Mouse (Mus musculus): ENCODE data around the gene Ppp2r5d. TPM values are rescaled to one million over a fixed set of nuclear protein-coding genes. Genes with fewer than 3 reads are reported as not detected.

The Ppp2r5d gene
- polyA plus RNA-seq (2014; fragmentation: Nextera tagmentation; extraction: Ambion mirVana): 69.9 and 83.9 TPM in 2 replicates

DNA sequence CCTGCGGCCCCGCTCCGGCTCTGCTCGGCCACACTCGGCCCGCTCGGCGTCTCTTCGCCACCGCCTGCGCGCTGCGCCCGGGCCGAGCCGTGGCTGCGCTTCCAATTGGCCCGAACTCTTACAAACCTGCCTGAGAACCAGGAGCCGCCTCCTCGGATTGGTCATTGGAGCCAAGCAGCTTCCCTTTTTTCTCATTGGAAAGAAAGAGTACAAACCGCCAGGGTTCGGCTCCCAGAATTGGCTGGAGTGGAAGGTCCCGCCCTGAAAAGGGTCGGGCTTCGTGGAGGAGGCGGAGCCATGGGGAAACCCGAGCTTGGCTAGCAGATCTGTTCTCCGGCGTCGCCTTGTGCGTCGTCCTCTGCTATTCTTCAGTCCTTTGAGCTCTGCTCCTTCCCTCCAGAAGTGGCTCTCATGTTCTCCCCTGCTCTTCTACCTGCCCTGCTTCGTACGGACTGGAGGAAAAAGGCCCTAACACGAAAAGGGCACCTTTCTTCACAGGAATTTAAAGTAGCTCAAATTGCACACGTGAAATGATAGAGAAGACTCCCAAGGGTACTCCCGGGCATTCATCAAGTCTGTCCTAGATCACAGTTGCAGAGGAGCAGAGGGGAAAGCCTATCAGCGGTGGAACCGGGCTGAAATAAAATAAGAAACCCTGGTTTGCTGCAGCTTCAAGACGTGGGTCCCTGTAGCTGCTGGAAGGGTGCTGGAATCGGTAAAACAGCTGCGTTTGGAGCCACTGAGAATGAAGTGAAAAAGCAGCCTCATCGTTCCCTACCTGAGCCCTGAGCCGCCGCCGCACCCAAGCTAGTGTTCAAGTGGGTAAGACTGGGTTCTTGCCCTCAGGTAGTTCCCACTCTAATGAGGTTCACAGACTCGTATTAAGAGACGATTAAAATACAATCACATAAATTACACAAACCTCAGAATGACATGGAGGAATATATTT lies at the start of gene Ppp2r5d:
Ppp2r5d (minus strand) TSS at position 225 of the 949 bp plus-strand sequence.
- Histone ChIP-seq H3K9me3 (ENCODE audit: control insufficient read depth, low read length) (no peaks in the 10 kb centered on the region), H3K4me3 (ENCODE audit: low read depth, low read length) (peak within 1 kb of the TSS; percentile 88), H3K36me3 (ENCODE audit: control insufficient read depth, insufficient read depth, low read length) (no peaks in the 10 kb centered on the region), H3K4me1 (ENCODE audit: control insufficient read depth, insufficient read depth, low read length) (peaks cover 31% of the 10 kb centered on the region), H3K4me2 (ENCODE audit: low read depth, low read length) (peak within 1 kb of the TSS; percentile 95), H3K27ac (ENCODE audit: low read depth, low read length) (peak within 1 kb of the TSS; percentile 89), H3K27me3 (ENCODE audit: control insufficient read depth, insufficient read depth, low read length) (no peaks in the 10 kb centered on the region), H3K9ac (replicated peaks; ENCODE audit: low read depth, low read length) (peak within 1 kb of the TSS; percentile 90)
- 1% methylated on average over 47 of the region's 48 CpGs for WGBS
- ATAC-seq (ENCODE audit: low read depth): peak; percentile 95

DNA sequence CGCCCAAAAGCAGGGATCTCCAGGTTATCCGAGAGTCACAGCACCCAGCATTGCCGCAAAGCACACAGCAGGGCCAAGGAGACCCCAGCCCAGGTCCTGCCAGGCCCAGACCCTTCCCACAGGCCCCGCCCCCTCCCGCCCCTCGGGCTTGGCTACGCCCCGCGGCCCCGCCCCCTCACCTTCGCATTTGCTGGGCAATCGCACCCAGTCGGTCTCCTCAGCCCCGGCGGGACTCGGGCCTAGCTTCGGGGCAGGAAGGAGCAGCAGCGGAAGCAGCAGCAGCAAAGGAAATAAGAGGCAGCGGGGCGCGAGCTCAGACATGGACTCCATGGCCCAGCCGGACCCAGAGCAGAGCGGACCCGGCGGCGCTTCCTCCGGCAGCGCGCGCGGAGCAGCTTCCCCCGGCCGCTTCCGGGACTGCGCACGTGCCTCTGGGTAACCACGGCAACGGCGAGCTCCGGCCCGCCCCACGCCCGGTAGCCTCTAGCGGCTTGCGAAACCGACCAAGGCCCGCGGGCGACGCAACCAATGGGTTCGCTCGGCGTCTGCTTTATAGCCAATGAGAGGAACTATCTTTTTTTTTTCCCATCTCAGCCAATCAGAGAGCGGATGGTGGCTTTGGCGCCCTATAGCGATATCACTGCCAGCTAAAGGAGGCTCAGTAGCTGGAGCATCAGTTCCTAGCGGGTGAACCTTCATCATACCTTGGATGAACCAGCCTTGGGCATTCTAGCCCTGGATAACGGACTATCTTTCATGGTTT lies 47.1 kb upstream of the Ppp2r5d start, which contains the start of gene Cnpy3:
Cnpy3 (minus strand) TSS at position 421 of the 763 bp plus-strand sequence.
- Histone ChIP-seq H3K27ac (ENCODE audit: low read depth, low read length) (peak within 1 kb of the TSS; percentile 85), H3K4me2 (ENCODE audit: low read depth, low read length) (peak within 1 kb of the TSS; percentile 78), H3K9me3 (ENCODE audit: control insufficient read depth, low read length) (no peaks in the 10 kb centered on the region), H3K4me3 (ENCODE audit: low read depth, low read length) (peak within 1 kb of the TSS; percentile 73), H3K4me1 (ENCODE audit: control insufficient read depth, insufficient read depth, low read length) (peaks cover 7% of the 10 kb centered on the region), H3K36me3 (ENCODE audit: control insufficient read depth, insufficient read depth, low read length) (no peaks in the 10 kb centered on the region), H3K9ac (replicated peaks; ENCODE audit: low read depth, low read length) (peak within 1 kb of the TSS; percentile 69), H3K27me3 (ENCODE audit: control insufficient read depth, insufficient read depth, low read length) (no peaks in the 10 kb centered on the region)
- ATAC-seq (ENCODE audit: low read depth): peak; percentile 98
- under 1% methylated on average over 58 of the region's 58 CpGs for WGBS

DNA sequence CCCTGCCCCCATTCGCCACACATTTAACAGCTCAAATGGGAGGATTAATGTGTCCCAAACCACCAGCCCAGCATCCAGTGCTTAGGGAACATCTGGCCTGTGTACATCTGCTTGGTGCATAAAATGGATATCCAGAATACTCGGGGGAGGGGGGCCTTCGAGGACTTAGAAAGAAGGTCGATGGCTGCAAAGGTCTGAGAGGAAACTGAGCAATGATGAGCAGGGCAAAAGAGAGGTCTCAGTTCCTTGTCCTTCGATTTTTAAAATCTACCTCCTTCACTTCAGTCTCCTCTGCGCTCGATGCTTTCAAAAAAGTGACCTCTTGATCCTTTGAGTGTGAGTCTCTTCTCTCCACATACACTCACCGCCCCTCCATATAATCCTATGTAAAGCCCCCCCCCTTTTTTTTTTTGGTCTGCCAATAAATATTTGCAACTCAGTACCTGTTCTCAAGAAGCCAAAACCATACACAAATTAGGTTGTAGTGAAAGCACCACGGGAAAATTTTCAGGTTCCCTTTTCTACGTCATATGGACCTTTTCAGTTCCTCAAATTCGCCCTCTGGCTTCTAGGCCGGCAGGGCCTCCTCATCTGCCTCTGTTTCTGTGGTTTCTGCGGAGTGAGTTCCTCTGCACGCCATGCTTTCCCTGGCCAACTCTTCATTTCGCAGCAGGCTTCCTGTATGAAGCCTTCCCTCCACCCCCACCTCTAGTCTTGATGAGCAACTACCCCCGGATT lies 46.3 kb upstream of the Ppp2r5d start:
- Histone ChIP-seq H3K9me3 (ENCODE audit: control insufficient read depth, low read length) (no peaks in the 10 kb centered on the region), H3K4me1 (ENCODE audit: control insufficient read depth, insufficient read depth, low read length) (peaks cover 7% of the 10 kb centered on the region), H3K9ac (replicated peaks; ENCODE audit: low read depth, low read length) (peak overlapping the region; percentile 69), H3K4me3 (ENCODE audit: low read depth, low read length) (peak overlapping the region; percentile 73), H3K36me3 (ENCODE audit: control insufficient read depth, insufficient read depth, low read length) (no peaks in the 10 kb centered on the region), H3K4me2 (ENCODE audit: low read depth, low read length) (peak overlapping the region; percentile 78), H3K27me3 (ENCODE audit: control insufficient read depth, insufficient read depth, low read length) (no peaks in the 10 kb centered on the region), H3K27ac (ENCODE audit: low read depth, low read length) (peak overlapping the region; percentile 85)
- ATAC-seq (ENCODE audit: low read depth): no peak
- whole genome bisulfite sequencing: 27% methylated on average over 16 of the region's 16 CpGs

DNA sequence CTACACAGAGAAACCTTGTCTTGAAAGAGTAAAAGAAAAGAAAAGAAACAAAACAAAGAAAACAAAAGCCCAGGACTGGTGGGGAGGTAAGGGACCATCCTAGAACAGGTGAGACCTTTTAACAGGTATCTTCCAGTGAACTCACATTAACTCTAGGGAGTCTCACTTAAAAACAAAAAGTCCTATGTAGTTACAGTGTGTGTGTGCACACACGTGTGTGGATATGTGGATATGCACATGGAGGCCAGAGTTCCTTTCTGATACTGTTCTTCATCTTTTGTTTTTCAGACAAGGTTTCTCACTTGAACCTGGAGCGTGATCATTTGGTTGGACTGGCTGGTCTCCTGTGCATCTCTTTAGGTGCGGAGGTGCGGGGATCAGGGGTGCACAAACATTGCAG lies 45.7 kb upstream of the Ppp2r5d start:
- H3K27me3 ChIP-seq (ENCODE audit: control insufficient read depth, insufficient read depth, low read length): no peaks in the 10 kb centered on the region
- peak overlapping the region; percentile 78 for H3K4me2 ChIP-seq (ENCODE audit: low read depth, low read length)
- H3K4me3 ChIP-seq (ENCODE audit: low read depth, low read length): 0 out of 2 replicates have a peak overlapping the region, but pooled peaks have one; percentile 73
- H3K4me1 ChIP-seq (ENCODE audit: control insufficient read depth, insufficient read depth, low read length): peaks cover 7% of the 10 kb centered on the region
- H3K9ac ChIP-seq (replicated peaks; ENCODE audit: low read depth, low read length): peak overlapping the region; percentile 69
- no peaks in the 10 kb centered on the region for H3K9me3 ChIP-seq (ENCODE audit: control insufficient read depth, low read length)
- ATAC-seq (ENCODE audit: low read depth): no peak
- WGBS: 78% methylated on average over 4 of the region's 4 CpGs
- H3K36me3 ChIP-seq (ENCODE audit: control insufficient read depth, insufficient read depth, low read length): no peaks in the 10 kb centered on the region
- no peak overlapping the region for H3K27ac ChIP-seq (ENCODE audit: low read depth, low read length)

DNA sequence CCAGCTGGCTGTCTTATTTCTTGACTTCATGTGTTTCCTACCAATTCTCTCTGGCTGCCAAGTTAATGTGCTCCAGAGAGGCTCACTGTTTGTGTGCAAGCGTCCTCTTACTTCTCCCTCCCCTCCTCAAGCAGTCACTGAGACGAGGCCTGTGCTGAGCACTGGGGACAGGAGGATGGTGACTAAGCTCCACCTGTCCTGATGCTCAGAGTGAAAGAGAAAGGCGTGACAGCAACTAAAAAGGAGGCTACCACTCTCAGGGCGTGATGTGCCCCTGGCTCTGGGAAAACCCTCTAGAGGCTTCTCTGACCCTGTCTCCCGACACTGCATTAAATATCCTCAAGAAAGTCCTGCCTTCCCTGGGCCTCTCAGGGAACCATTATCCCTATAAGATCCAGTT lies 44.4 kb upstream of the Ppp2r5d start:
- peaks cover 7% of the 10 kb centered on the region for H3K4me1 ChIP-seq (ENCODE audit: control insufficient read depth, insufficient read depth, low read length)
- 91% methylated on average over 5 of the region's 5 CpGs for WGBS
- no peak for ATAC-seq (ENCODE audit: low read depth)
- H3K9ac ChIP-seq (replicated peaks; ENCODE audit: low read depth, low read length): no peak overlapping the region
- H3K27me3 ChIP-seq (ENCODE audit: control insufficient read depth, insufficient read depth, low read length): no peaks in the 10 kb centered on the region
- no peak overlapping the region for H3K4me3 ChIP-seq (ENCODE audit: low read depth, low read length)
- H3K9me3 ChIP-seq (ENCODE audit: control insufficient read depth, low read length): no peaks in the 10 kb centered on the region
- H3K36me3 ChIP-seq (ENCODE audit: control insufficient read depth, insufficient read depth, low read length): 0 out of 2 replicates have a peak, but pooled peaks cover 4% of the 10 kb centered on the region
- H3K4me2 ChIP-seq (ENCODE audit: low read depth, low read length): no peak overlapping the region
- H3K27ac ChIP-seq (ENCODE audit: low read depth, low read length): no peak overlapping the region

DNA sequence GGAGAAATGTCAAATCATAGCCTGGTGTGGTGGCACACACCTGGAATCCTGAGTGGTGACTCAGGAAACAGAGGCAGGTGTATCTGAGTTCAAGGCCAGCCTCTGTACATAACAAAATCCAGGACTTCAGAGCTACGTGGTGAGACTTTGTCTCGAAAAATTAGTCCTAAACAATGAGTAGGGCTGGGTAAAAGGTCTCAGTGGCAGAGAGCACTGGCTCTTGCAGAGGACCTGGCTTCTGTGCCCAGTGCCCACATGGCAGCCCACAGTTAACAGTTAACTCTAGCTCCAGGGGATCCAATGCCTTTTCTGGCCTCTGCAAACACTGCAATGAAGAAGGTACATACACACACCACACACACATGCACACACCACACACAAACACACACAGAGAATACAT lies 42.9 kb upstream of the Ppp2r5d start:
- 90% methylated on average over 2 of the region's 2 CpGs for WGBS
- no peak overlapping the region for H3K9ac ChIP-seq (replicated peaks; ENCODE audit: low read depth, low read length)
- peaks cover 9% of the 10 kb centered on the region; the same call in 1 of the 2 replicates for H3K36me3 ChIP-seq (ENCODE audit: control insufficient read depth, insufficient read depth, low read length)
- ATAC-seq (ENCODE audit: low read depth): no peak
- no peaks in the 10 kb centered on the region for H3K9me3 ChIP-seq (ENCODE audit: control insufficient read depth, low read length)
- no peaks in the 10 kb centered on the region for H3K27me3 ChIP-seq (ENCODE audit: control insufficient read depth, insufficient read depth, low read length)
- no peak overlapping the region for H3K27ac ChIP-seq (ENCODE audit: low read depth, low read length)
- H3K4me3 ChIP-seq (ENCODE audit: low read depth, low read length): no peak overlapping the region
- H3K4me1 ChIP-seq (ENCODE audit: control insufficient read depth, insufficient read depth, low read length): peaks cover 7% of the 10 kb centered on the region
- H3K4me2 ChIP-seq (ENCODE audit: low read depth, low read length): no peak overlapping the region

DNA sequence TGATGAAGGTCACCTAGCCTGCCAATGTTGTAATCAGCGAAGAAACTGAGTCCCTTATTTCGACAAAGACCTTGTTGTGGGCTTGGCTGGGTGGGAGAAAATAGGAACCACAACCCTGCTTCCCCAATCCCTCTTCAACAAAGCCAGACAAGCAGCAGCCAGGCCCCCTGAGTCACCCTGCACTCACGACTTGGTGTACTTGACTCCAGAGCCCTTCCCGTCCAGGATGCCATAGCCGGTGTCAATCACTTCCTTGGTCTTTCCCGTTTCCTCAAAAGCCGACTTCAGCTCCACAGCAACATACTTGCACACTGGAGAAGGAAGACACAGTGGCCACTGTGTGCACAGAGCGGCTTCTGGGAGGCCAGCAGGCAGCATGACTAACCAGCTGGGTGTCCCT lies 42.3 kb upstream of the Ppp2r5d start:
- Histone ChIP-seq H3K4me2 (ENCODE audit: low read depth, low read length) (no peak overlapping the region), H3K36me3 (ENCODE audit: control insufficient read depth, insufficient read depth, low read length) (peaks cover 10% of the 10 kb centered on the region; the same call in 1 of the 2 replicates), H3K27me3 (ENCODE audit: control insufficient read depth, insufficient read depth, low read length) (no peaks in the 10 kb centered on the region), H3K9ac (replicated peaks; ENCODE audit: low read depth, low read length) (no peak overlapping the region), H3K4me1 (ENCODE audit: control insufficient read depth, insufficient read depth, low read length) (peaks cover 7% of the 10 kb centered on the region), H3K27ac (ENCODE audit: low read depth, low read length) (no peak overlapping the region), H3K4me3 (ENCODE audit: low read depth, low read length) (no peak overlapping the region), H3K9me3 (ENCODE audit: control insufficient read depth, low read length) (no peaks in the 10 kb centered on the region)
- ATAC-seq (ENCODE audit: low read depth): no peak
- WGBS: 83% methylated on average over 8 of the region's 8 CpGs

DNA sequence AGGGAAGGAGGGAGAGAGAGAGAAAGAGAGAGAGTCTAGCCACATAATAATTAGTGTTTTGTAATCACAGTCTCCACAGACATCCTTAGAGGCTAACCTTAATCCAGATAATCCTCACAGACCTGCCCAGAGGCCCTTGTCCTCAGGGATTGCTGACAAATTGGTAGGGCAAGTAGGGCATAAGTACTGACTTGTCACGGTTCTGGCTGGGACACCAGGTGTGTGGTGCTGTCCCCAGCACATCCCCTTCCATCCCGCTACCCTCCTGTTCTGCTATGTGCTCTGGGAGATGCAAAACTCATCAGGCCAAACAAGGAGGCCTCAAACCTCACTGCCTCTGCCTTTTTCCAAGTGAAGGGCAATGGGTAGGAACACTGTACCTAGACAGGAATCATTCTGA lies 40.6 kb upstream of the Ppp2r5d start:
- Histone ChIP-seq H3K36me3 (ENCODE audit: control insufficient read depth, insufficient read depth, low read length) (peaks cover 10% of the 10 kb centered on the region; the same call in 1 of the 2 replicates), H3K9ac (replicated peaks; ENCODE audit: low read depth, low read length) (no peak overlapping the region), H3K9me3 (ENCODE audit: control insufficient read depth, low read length) (no peaks in the 10 kb centered on the region), H3K27me3 (ENCODE audit: control insufficient read depth, insufficient read depth, low read length) (no peaks in the 10 kb centered on the region), H3K27ac (ENCODE audit: low read depth, low read length) (no peak overlapping the region), H3K4me1 (ENCODE audit: control insufficient read depth, insufficient read depth, low read length) (peaks cover under 1% of the 10 kb centered on the region), H3K4me3 (ENCODE audit: low read depth, low read length) (no peak overlapping the region), H3K4me2 (ENCODE audit: low read depth, low read length) (no peak overlapping the region)
- no peak for ATAC-seq (ENCODE audit: low read depth)
- WGBS: 93% methylated on average over 2 of the region's 2 CpGs
